Mouse (Mus musculus) ES-CJ7 (cell line): ENCODE measurements around the gene Ndfip2.

ENCODE experiments used
- DNase-seq: peaks from one replicate; pipeline ENCODE4 v3.0.0; 2011; ENCODE audit warnings: low read depth, low spot score

The Ndfip2 gene

GRCm38 (mm10) chr14:105258379-105259034 lies at the start of gene Ndfip2:
Ndfip2 (plus strand) TSS chr14:105258573.
- peak; percentile 92 for DNase-seq

DNA sequence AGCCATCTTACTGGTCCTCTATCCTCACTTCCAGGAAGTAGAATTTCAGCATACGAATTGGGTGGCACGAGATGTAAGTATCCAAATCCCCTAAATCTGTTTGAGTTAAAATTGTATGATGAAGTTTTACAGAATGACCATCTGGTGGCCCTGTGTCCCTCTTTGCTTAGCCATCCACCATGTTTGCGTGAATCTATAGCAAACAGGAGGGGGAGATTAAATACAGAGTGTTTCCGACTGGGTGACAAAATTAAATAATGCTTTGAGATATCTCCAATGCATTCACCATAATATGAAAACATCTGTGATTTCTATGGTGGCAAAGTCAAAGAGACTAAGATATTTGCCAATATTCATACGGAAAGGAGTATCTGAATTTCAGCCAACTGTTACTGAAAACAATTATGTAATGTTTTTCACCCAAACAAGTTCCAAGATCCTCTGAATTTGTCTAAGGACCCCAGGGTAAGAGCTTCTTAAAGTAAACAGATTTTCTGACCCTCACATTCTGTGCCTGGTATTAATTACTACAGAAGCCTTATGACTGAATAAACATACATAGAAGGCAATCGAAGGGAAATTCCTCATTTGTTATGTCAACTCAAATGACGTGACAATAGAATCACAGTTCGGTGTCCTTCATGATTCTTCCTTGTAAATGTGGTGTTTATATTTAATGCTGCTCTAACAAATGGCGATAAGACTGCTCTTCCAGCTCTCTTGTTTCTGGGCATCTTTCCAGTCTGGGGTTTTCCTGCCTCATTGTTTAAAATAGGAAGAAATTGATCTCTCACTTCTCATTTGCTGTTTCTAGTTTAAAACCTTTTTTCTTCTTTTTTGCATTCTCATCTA lies 38.6 kb upstream of the Ndfip2 start:
- no peak for DNase-seq

DNA sequence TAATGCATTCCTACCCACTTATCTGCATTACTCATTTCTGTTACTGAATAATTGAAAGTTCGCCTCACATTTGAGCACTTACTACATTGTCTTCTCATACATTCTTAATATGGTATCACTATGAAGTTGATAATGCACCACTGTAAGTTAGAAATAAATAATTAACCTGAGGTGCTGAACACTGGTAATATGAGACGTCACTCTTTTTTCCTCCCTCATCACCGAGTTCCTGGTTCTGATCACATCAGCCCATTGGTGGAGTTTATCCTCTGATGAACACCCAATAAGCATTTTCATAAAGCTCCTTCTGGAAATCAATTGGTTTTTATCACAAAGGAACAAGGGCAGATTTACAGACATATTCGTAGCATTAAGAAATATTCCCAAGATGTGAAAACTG lies 36.1 kb upstream of the Ndfip2 start:
- DNase-seq: no peak

- DNase-seq: peak; percentile 11
Measured at GRCm38 (mm10) chr14:105225790-105226189, 32.6 kb upstream of the Ndfip2 start.

DNA sequence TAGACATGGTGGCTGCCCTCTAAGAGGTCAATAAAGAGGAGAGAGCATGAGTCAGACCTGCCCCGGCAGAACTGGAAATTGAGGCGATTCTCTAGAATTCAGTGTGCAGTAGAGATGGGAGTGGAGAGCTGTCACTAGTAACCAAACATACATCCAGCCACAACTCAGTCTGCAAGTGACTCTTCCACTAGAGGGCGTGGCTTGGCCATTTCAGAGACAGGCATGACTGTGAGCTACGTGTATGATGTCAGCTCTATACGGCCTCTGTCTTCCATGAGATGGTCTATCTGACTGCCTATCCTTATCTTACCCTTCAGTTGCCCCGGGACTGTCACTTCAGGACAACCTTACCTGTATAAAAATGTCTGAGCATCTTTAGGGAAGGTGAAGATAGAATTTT lies 26.0 kb upstream of the Ndfip2 start:
- peak; percentile 79 for DNase-seq

DNA sequence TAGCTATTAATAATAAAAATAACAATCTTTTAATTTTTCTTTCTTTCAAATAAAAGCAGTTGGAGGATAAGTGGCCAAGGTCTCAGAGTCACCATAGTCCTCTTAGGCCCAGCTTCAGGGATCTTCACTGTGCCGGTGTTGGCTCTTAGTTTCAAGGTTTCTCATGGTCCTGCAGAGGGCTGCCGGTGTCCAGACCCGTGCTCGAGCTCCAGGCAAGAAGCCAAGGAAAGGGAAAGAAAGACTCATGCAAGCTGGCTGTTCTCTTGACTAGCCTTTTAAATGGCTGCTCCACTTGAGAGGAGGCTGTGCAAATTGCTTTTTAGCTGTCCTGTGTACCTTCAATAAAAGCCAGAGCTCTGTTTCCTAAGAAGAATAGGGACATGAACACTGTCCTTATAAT lies 21.8 kb upstream of the Ndfip2 start:
- DNase-seq: no peak

DNA sequence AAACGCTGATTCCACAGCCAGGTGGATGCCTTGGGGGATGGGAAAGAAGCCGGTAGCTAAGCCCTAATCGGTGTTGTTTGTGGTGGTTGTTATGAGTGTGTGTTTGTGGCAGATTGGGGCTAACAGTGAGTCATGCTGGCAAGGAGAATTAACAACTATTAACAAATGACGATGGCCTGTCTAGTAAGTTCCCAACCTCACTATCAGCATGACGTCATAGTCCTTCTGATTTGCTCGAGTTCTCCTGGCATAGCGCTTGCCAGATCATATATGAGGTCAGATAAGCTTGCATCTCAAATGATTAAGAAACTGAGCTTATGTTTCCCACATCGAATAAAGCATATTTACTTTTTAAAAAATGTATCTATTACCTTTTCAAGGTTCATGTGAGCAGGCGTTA lies 20.6 kb upstream of the Ndfip2 start:
- no peak for DNase-seq

DNA sequence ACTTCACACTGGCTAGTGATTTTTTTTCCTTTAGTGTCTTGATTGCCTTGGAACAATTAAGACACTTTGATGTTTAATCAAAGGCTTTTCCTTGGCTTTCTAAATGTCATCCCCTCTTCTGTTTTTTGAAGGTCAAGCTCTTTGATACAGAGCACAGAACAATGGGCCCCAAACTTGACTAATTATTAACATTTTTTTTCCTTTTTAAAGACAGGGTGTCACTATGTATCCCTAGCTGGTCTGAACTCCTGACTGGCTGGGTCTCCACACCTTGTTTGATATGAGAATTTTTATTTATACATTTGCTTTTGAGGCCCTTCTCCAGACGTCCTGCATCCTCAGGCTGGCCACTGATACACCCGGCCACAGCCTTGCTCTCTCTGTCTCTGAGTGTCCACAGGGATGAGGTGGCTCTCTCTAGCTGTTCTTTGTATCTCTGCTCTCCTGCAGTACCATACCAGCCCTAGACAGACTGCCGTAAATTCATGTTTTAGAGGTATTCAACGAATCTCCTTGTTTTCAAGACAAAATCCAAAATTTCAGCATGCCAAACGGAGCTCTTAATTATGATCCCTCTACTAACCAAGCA lies 19.8 kb upstream of the Ndfip2 start:
- no peak for DNase-seq

DNA sequence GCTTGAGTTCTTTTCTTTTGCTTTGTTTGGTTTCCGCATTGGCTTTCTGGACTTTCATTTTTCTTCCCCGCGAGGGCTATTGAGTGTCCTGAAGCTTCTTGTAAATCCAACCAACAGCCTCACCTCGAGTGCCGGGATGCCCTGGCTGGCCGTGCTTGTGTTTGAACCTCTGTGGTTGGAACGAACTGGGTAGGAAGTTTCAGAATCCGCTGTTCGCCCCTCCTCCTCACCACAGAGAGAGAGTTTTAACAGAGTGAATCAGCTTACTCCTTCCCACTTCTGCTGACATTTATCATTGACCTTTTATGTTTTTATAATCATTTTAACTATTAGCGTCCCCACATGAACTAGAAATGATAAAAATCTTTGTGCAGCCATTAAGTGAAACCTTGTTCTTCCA lies 18.3 kb upstream of the Ndfip2 start:
- DNase-seq: no peak

DNA sequence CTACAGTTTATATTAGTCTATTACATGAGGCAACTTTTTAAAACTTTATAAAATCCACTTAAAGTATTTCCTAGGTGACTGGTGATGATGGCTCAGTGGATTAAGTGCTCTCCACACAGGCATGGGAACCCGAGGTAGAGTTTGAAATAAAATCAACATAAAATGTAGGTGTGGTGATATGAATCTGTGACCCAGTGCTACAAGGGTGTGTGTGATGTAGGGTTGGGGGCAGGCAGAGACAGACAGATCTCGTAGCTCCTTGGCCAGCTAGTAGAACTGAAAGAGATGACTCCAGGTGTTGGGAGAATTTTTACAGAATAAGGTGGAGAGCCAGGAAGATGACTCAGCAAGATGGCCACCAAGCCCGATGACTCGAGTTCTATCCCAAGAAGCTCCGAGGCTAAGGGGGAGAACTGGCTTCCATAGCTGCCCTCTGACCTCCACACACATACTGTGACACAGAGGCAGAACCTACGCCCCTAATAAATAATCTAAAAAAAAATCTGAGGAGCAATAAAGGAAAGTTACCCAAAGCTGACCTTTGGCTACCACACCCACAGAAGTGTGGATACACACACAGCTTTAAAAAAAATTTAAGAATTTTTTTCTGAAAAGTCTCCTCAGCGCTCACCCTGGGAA lies 14.4 kb upstream of the Ndfip2 start:
- DNase-seq: no peak

GRCm38 (mm10) chr14:105251038-105251437 lies 7.3 kb upstream of the Ndfip2 start:
- no peak for DNase-seq

DNA sequence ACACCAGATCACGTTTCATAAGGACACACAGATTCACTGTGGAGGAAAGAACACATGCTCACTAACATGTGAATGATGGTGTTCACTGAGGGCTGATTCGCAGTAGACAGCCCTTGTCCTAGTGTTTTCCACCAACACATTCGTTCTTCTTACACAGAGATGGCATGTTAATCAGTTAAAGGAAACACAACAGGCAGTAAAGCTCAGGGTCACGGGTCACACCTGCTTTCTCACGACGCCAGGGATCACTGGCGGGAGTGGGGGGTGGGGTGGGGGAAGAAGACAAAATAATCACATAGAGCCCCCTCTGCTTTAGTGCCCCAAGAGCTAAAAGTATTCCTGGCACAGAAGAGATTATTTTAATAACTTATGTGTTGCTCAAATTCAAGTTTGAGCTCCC lies 5.1 kb upstream of the Ndfip2 start:
- DNase-seq: no peak

DNA sequence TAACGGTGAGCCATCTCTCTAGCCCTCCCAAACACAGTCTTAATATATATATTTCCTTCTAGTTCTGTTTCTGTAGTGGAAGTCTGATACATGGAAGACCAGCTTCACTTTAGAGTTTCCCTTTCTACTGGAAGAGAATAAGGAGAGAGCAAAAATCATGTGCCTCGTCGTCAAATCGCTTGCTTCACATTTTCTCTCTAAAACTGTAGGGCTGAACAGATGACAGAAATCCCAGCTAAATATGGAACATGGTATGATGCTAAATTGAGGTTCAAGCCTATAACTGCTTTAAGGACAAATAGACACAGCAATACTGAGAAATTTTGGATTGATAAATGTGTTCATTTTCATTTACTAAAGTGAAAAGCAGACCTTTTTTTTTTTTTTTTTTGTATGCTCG lies 4.0 kb upstream of the Ndfip2 start:
- no peak for DNase-seq

DNA sequence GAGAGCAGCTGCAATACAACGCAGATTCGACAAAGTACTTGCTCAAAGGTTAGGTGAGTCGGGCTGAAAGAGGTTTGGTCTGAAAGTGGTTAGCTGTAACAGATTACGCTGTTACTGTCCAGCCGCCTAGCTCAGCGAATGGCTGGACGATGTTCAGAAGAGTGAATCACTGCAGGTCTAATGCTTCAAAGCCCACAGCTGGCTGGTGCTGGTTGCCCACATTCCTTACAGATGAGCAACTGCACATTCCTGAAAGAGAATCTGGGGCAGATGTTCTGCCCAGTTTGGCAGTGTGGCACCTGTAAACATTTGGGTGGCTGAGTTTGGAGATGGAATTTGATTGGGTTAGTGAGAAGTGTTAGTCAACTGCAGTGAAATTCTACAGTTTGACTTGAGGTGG lies 2.8 kb upstream of the Ndfip2 start:
- no peak for DNase-seq

GRCm38 (mm10) chr14:105259035-105259880 lies 885 bp downstream of the Ndfip2 start:
- DNase-seq: peak; percentile 53

DNA sequence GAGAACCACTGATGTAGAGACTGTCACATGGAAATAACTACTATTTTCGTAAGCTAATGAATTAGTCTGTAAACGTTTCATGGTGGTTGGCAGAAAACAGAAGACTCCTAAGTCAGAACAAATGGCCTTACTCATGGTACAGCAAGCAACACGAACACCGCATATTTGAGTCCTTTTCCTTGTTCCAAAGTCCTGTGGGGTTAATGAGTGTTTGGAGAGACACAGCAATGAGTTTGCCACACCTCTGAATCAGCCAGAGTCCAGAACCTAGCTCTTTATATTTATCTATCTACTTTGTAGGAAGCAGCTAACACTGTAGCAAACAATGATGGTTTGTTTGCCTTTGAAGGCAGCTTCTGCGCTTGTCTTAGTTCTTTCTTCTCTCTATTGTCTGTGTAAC lies 4.5 kb downstream of the Ndfip2 start:
- no peak for DNase-seq

- no peak for DNase-seq
Measured at GRCm38 (mm10) chr14:105267095-105267494, 8.7 kb downstream of the Ndfip2 start.

DNA sequence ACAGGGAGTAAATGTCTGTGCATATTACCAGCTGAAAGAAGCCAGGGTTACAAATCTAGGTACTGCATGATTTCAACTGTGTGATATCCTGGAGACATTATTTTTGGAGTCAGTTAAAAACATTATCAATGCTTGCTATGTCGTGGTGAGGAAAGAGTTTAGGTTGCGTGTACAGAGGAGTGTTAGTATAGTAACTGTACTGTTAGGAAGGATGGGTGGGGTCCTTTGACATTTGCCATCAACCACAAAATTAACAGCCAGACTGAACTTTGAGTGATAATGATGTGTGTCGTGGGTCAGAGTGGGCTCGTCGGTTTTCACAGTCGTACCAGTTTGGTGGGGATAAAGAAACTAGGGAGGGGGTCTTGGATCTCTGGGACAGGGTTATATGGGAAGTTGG lies 13.7 kb downstream of the Ndfip2 start:
- DNase-seq: no peak

DNA sequence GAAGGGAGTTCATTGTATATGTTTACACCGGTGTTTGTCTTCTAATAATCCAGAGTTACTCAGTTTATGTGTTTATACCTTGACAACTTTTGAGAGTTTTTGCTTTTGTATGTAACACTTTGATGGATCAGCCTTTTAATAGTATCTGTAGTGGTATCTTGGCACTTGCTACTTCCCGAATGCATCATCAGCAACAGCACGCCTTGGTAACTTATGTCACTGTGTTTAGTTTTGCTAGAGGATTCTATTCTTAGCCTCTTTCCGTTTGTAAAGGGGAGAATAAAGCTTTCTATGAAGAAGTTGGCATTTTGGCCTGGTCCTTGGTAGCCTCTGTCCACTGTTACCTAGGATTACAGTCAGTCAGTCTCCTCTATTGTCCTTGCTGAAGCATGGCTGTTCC lies 14.2 kb downstream of the Ndfip2 start:
- DNase-seq: no peak

- no peak for DNase-seq
Measured at GRCm38 (mm10) chr14:105275196-105275595, 16.8 kb downstream of the Ndfip2 start.

- DNase-seq: no peak
Measured at GRCm38 (mm10) chr14:105277277-105277676, 18.9 kb downstream of the Ndfip2 start.
